Mouse (Mus musculus) intestine, embryonic 15.5 days (tissue): ENCODE results near the gene Gm21440. TPM values are rescaled to one million over a fixed set of nuclear protein-coding genes. Genes with fewer than 3 reads are reported as not detected.
"Not testable (repeated sequence)": the region's sequence is repeated elsewhere in the genome, so short reads cannot be mapped to it uniquely, and the experiment has no call there.

Source experiments
- ATAC-seq: fragments of 200-750 bp; cut with Nextera tagmentation; 2 replicates; pipeline ENCODE4 v1.8.0; 2017; ENCODE audit warnings: moderate TSS enrichment, moderate library complexity
- H3K27ac ChIP-seq: fragments of 300-500 bp; sonication (generic); 2 replicates; pipeline ENCODE4 v1.5.1; 2015; ENCODE audit warnings: mild to moderate bottlenecking, inconsistent platforms
- H3K27me3 ChIP-seq: fragments of 300-500 bp; sonication (generic); replicated peaks from 2 replicates; pipeline ENCODE4 v1.6.1; 2015; ENCODE audit warnings: inconsistent platforms
- H3K36me3 ChIP-seq: fragments of 300-500 bp; sonication (generic); 2 replicates; pipeline ENCODE4 v1.6.1; 2015; ENCODE audit warnings: inconsistent platforms
- H3K4me1 ChIP-seq: fragments of 300-500 bp; sonication (generic); replicated peaks from 2 replicates; pipeline ENCODE4 v1.6.1; 2015; ENCODE audit warnings: inconsistent platforms
- H3K4me2 ChIP-seq: fragments of 300-500 bp; sonication (generic); replicated peaks from 2 replicates; pipeline ENCODE4 v1.6.1; 2015; ENCODE audit warnings: mild to moderate bottlenecking, inconsistent platforms
- H3K4me3 ChIP-seq: fragments of 300-500 bp; sonication (generic); replicated peaks from 2 replicates; pipeline ENCODE4 v1.5.1; 2015; ENCODE audit warnings: inconsistent platforms
- H3K9ac ChIP-seq: fragments of 300-500 bp; sonication (generic); 2 replicates; pipeline ENCODE4 v1.6.1; 2015; ENCODE audit warnings: inconsistent platforms
- H3K9me3 ChIP-seq: fragments of 300-500 bp; sonication (generic); 2 replicates; pipeline ENCODE4 v1.6.1; 2016; ENCODE audit warnings: inconsistent platforms
- WGBS: fragments of 180-500 bp; shearing (Covaris S2); methylation state at CpG from one replicate; pipeline ENCODE4 v1.1.7; 2015; 5-methylcytosine and 5-hydroxymethylcytosine counted together
- polyA plus RNA-seq: library from polyadenylated mRNA; unstranded; fragments of >200 nt; fragmentation: Nextera tagmentation; extraction: Ambion mirVana; gene quantifications from 2 replicates; pipeline ENCODE4 v1.2.1, GENCODE M21; 2015

Gm21440 gene
- not detected in 2 replicates for polyA plus RNA-seq

DNA sequence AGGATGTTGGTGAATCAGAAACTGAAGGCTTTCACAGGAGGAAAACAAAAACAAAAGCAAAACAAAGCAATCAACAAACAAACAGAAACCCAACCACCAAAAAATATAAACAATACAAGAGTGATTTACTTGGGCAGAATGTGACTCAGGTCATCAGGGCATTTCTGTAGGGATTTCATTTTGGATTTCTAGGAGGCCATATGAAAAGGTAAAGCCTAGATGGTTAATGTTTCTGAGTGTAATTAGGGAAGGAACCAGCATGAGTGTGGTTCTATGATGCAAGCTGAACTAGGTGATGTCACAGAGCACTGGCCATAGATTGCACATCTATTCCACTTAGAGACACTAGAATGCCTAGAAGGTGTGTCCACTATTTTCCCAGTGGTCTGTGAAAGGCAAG lies at the start of gene Gm21440, which contains the start of gene Gm21454:
TSS of gene Gm21440 (plus strand) at position 301 of the 400 bp plus-strand sequence.
TSS of gene Gm21454 (plus strand) at position 352 of the 400 bp plus-strand sequence.
- not testable (repeated sequence) for H3K27me3 ChIP-seq, H3K4me3 ChIP-seq, H3K4me1 ChIP-seq, H3K36me3 ChIP-seq, H3K9me3 ChIP-seq, H3K9ac ChIP-seq, ATAC-seq, H3K4me2 ChIP-seq, H3K27ac ChIP-seq

GRCm38 (mm10) chrY:13223828-13224227 lies 28.4 kb upstream of the Gm21440 start, which contains the start of gene Gm21828:
Gm21828 (minus strand) TSS chrY:13223928.
- H3K4me2 ChIP-seq, H3K27me3 ChIP-seq, H3K9me3 ChIP-seq, H3K4me1 ChIP-seq, ATAC-seq, H3K36me3 ChIP-seq, H3K9ac ChIP-seq, H3K4me3 ChIP-seq, H3K27ac ChIP-seq: not testable (repeated sequence)
- no CpG with 5 or more reads among the region's 3 CpGs for WGBS

Other genes with a start within 250 kb of the Gm21440 start
- not detected in 2 replicates for gene Gm20807, start 209.5 kb upstream of the Gm21440 start, polyA plus RNA-seq
- not detected in 2 replicates for gene Gm21891, start 118.9 kb upstream of the Gm21440 start, polyA plus RNA-seq
- not detected in 2 replicates for gene Gm21425, start 90.4 kb upstream of the Gm21440 start, polyA plus RNA-seq
- gene Gm21828, start 28.5 kb upstream of the Gm21440 start, polyA plus RNA-seq = not detected in 2 replicates
- not detected in 2 replicates for gene Gm21454, start 51 bp downstream of the Gm21440 start, polyA plus RNA-seq
- not detected in 2 replicates for gene Gm21725, start 96.7 kb downstream of the Gm21440 start, polyA plus RNA-seq
- not detected in 2 replicates for gene Gm21866, start 213.2 kb downstream of the Gm21440 start, polyA plus RNA-seq
- gene Gm20773, start 241.6 kb downstream of the Gm21440 start, polyA plus RNA-seq = not detected in 2 replicates